Mouse (Mus musculus): ENCODE data around the gene Ankrd33.
"Not testable (repeated sequence)": the region's sequence is repeated elsewhere in the genome, so short reads cannot be mapped to it uniquely, and the experiment has no call there.

Ankrd33 gene

GRCm38 (mm10) chr15:101086956-101087355 lies 28.6 kb upstream of the Ankrd33 start:
- DNase-seq (ENCODE audit: low spot score): peak; percentile 99

- DNase-seq (ENCODE audit: low spot score): no peak
These were observed 27.3 kb upstream of the Ankrd33 start for GRCm38 (mm10) chr15:101088291-101088690.

- DNase-seq (ENCODE audit: low spot score): no peak
These were observed 24.0 kb upstream of the Ankrd33 start for GRCm38 (mm10) chr15:101091551-101091950.

GRCm38 (mm10) chr15:101092121-101092828 lies 23.3 kb upstream of the Ankrd33 start:
- no peak for DNase-seq (ENCODE audit: low spot score)

GRCm38 (mm10) chr15:101092829-101093648 lies 22.5 kb upstream of the Ankrd33 start:
- DNase-seq (ENCODE audit: low spot score): no peak

GRCm38 (mm10) chr15:101093988-101094387 lies 21.6 kb upstream of the Ankrd33 start:
- DNase-seq (ENCODE audit: low spot score): no peak

GRCm38 (mm10) chr15:101094979-101095378 lies 20.6 kb upstream of the Ankrd33 start:
- no peak for DNase-seq (ENCODE audit: low spot score)

GRCm38 (mm10) chr15:101095392-101095791 lies 20.2 kb upstream of the Ankrd33 start:
- DNase-seq (ENCODE audit: low spot score): no peak

- DNase-seq (ENCODE audit: low spot score): no peak
These were observed 17.4 kb upstream of the Ankrd33 start for GRCm38 (mm10) chr15:101097985-101098651.

- no peak for DNase-seq (ENCODE audit: low spot score)
These were observed 14.6 kb upstream of the Ankrd33 start for GRCm38 (mm10) chr15:101100996-101101395.

GRCm38 (mm10) chr15:101103605-101104304 lies 11.8 kb upstream of the Ankrd33 start:
- DNase-seq (ENCODE audit: low spot score): no peak

- peak; percentile 85 for DNase-seq (ENCODE audit: low spot score)
These were observed 10.0 kb upstream of the Ankrd33 start for GRCm38 (mm10) chr15:101105496-101105994.

GRCm38 (mm10) chr15:101106011-101106410 lies 9.5 kb upstream of the Ankrd33 start:
- no peak for DNase-seq (ENCODE audit: low spot score)

GRCm38 (mm10) chr15:101107906-101108671 lies 7.5 kb upstream of the Ankrd33 start:
- no peak for DNase-seq (ENCODE audit: low spot score)

- DNase-seq (ENCODE audit: low spot score): peak; percentile 97
These were observed 2.4 kb upstream of the Ankrd33 start for GRCm38 (mm10) chr15:101113176-101113575.

- not testable (repeated sequence) for DNase-seq (ENCODE audit: low spot score)
These were observed 1.8 kb upstream of the Ankrd33 start for GRCm38 (mm10) chr15:101113778-101114177.

- DNase-seq (ENCODE audit: low spot score): peak; percentile 68
These were observed 3.0 kb downstream of the Ankrd33 start for GRCm38 (mm10) chr15:101118399-101119125.

GRCm38 (mm10) chr15:101121411-101122289 lies 6.1 kb downstream of the Ankrd33 start:
- no peak for DNase-seq (ENCODE audit: low spot score)

- DNase-seq (ENCODE audit: low spot score): no peak
These were observed 6.7 kb downstream of the Ankrd33 start for GRCm38 (mm10) chr15:101122290-101122589.

- no peak for DNase-seq (ENCODE audit: low spot score)
These were observed 7.6 kb downstream of the Ankrd33 start for GRCm38 (mm10) chr15:101123202-101123601.
